Mouse (Mus musculus) spleen, postnatal 14 days (tissue): ENCODE data around the gene Atxn10.
A peak's percentile ranks its signal among the peaks of the same experiment; 100 is the strongest.
"Not testable (repeated sequence)": the region's sequence is repeated elsewhere in the genome, so short reads cannot be mapped to it uniquely, and the experiment has no call there.

Experiments used
- DNase-seq, 2 experiments: peaks; one replicate each; pipeline ENCODE4 v3.0.0; 2021 to 2022; ENCODE audit warnings: low spot score in 2 of 2

The Atxn10 gene

GRCm38 (mm10) chr15:85335671-85336300 is at the start of gene Atxn10:
TSS of gene Atxn10 (plus strand) at chr15:85336245.
- no peak for DNase-seq

- no peak for DNase-seq
Measured at GRCm38 (mm10) chr15:85294632-85295031, 41.4 kb upstream of the Atxn10 start.

GRCm38 (mm10) chr15:85295544-85295943 is 40.5 kb upstream of the Atxn10 start:
- no peak for DNase-seq

- no peak for DNase-seq
Measured at GRCm38 (mm10) chr15:85295977-85296376, 40.1 kb upstream of the Atxn10 start.

- no peak for DNase-seq
Measured at GRCm38 (mm10) chr15:85296538-85296937, 39.5 kb upstream of the Atxn10 start.

GRCm38 (mm10) chr15:85298167-85298781 is 37.8 kb upstream of the Atxn10 start:
- DNase-seq: no peak

- DNase-seq: no peak
Measured at GRCm38 (mm10) chr15:85298946-85299345, 37.1 kb upstream of the Atxn10 start.

GRCm38 (mm10) chr15:85303241-85303640 is 32.8 kb upstream of the Atxn10 start:
- no peak for DNase-seq

GRCm38 (mm10) chr15:85303976-85304375 is 32.1 kb upstream of the Atxn10 start:
- no peak for DNase-seq

- DNase-seq: no peak
Measured at GRCm38 (mm10) chr15:85307061-85307660, 28.9 kb upstream of the Atxn10 start.

GRCm38 (mm10) chr15:85311058-85311657 is 24.9 kb upstream of the Atxn10 start:
- DNase-seq: no peak

- peak; percentile 20 to 46 for DNase-seq
Measured at GRCm38 (mm10) chr15:85315378-85316025, 20.5 kb upstream of the Atxn10 start.

GRCm38 (mm10) chr15:85316342-85317140 is 19.5 kb upstream of the Atxn10 start:
- DNase-seq: no peak

- DNase-seq: no peak
Measured at GRCm38 (mm10) chr15:85319924-85320668, 15.9 kb upstream of the Atxn10 start.

- DNase-seq: no peak
Measured at GRCm38 (mm10) chr15:85323214-85323613, 12.8 kb upstream of the Atxn10 start.

- DNase-seq: no peak
Measured at GRCm38 (mm10) chr15:85324426-85324825, 11.6 kb upstream of the Atxn10 start.

- no peak for DNase-seq
Measured at GRCm38 (mm10) chr15:85327808-85328207, 8.2 kb upstream of the Atxn10 start.

GRCm38 (mm10) chr15:85328455-85328854 is 7.6 kb upstream of the Atxn10 start:
- DNase-seq: not testable (repeated sequence)

- DNase-seq: no peak
Measured at GRCm38 (mm10) chr15:85329096-85329495, 6.9 kb upstream of the Atxn10 start.

GRCm38 (mm10) chr15:85330024-85330423 is 6.0 kb upstream of the Atxn10 start:
- no peak for DNase-seq

GRCm38 (mm10) chr15:85333511-85333910 is 2.5 kb upstream of the Atxn10 start:
- DNase-seq: not testable (repeated sequence)
